Mouse (Mus musculus) heart, postnatal 14 days (tissue): ENCODE measurements around the gene Olfr12. TPM values are rescaled to one million over a fixed set of nuclear protein-coding genes. Genes with fewer than 3 reads are reported as not detected.
A peak's percentile ranks its signal among the peaks of the same experiment; 100 is the strongest.

ENCODE experiments used
- DNase-seq, 2 experiments: peaks; one replicate each; pipeline ENCODE4 v3.0.0; 2021 to 2022
- intact Hi-C: fragments of 180-260 bp; cut with DNase I; formaldehyde crosslinking; loops from one replicate; pipeline ENCODE4 v1.15.1; 2025
- long read RNA-seq, 2 experiments: library from polyadenylated mRNA; stranded (forward); transcript quantifications; one replicate each; pipeline ENCODE4 v2.0.0; 2021
- total RNA-seq, 2 experiments: library from RNA; stranded (reverse); gene quantifications; 2 replicates each; pipeline ENCODE4 v1.2.3; 2021

Gene Olfr12
- total RNA-seq, result not detected
- long read RNA-seq, experiment 1, result 0 reads
- long read RNA-seq, experiment 2, result 0 reads

GRCm38 (mm10) chr1:92617488-92617887 lies at the start of gene Olfr12:
Gene Olfr12, plus strand, starts transcription at chr1:92617788.
- intact Hi-C loops, result loop anchor here (10.0 kb wide), 1 partner anchor 1043 kb away; no protein-coding TSS in a partner anchor
- no peak for DNase-seq

GRCm38 (mm10) chr1:92571022-92571421 lies 46.6 kb upstream of the Olfr12 start, which contains the start of gene Olfr1413:
Gene Olfr1413, plus strand, starts transcription at chr1:92571322.
- intact Hi-C loops, result no loop called here
- no peak for DNase-seq

- no peak for DNase-seq
- intact Hi-C loops, result no loop called here
Observed at GRCm38 (mm10) chr1:92585479-92585878, 32.1 kb upstream of the Olfr12 start, which contains the start of gene Olfr1412. Gene Olfr1412, plus strand, starts transcription at chr1:92585779.

- DNase-seq, result no peak
- intact Hi-C loops, result no loop called here
Observed at GRCm38 (mm10) chr1:92594111-92594510, 23.5 kb upstream of the Olfr12 start, which contains the start of gene Olfr1411. Gene Olfr1411, plus strand, starts transcription at chr1:92594411.

- no peak for DNase-seq
- intact Hi-C loops, result no loop called here
Observed at GRCm38 (mm10) chr1:92596019-92596418, 21.6 kb upstream of the Olfr12 start.

- intact Hi-C loops, result no loop called here
- no peak for DNase-seq
Observed at GRCm38 (mm10) chr1:92605482-92605881, 12.1 kb upstream of the Olfr12 start, which contains the start of gene Olfr1410. Gene Olfr1410, plus strand, starts transcription at chr1:92605782.

- no peak for DNase-seq
- intact Hi-C loops, result no loop called here
Observed at GRCm38 (mm10) chr1:92607711-92608110, 9.9 kb upstream of the Olfr12 start.

- intact Hi-C loops, result loop anchor here (1.0 to 10.0 kb wide), 4 partner anchors 90 to 1089 kb away; no protein-coding TSS in a partner anchor
- peak; percentile 40 to 69 for DNase-seq
Observed at GRCm38 (mm10) chr1:92611008-92611407, 6.6 kb upstream of the Olfr12 start.

GRCm38 (mm10) chr1:92613175-92613574 lies 4.4 kb upstream of the Olfr12 start:
- no peak for DNase-seq
- intact Hi-C loops, result loop anchor here (5.0 to 10.0 kb wide), 3 partner anchors 651 to 1091 kb away; no protein-coding TSS in a partner anchor

GRCm38 (mm10) chr1:92614516-92614915 lies 3.1 kb upstream of the Olfr12 start:
- intact Hi-C loops, result loop anchor here (1.0 to 10.0 kb wide), 4 partner anchors 33 to 1092 kb away; no protein-coding TSS in a partner anchor
- DNase-seq, result no peak

- intact Hi-C loops, result loop anchor here (10.0 kb wide), 1 partner anchor 1041 kb away; no protein-coding TSS in a partner anchor
- no peak for DNase-seq
Observed at GRCm38 (mm10) chr1:92616046-92616445, 1.5 kb upstream of the Olfr12 start.

- intact Hi-C loops, result loop anchor here (10.0 kb wide), 1 partner anchor 1044 kb away; no protein-coding TSS in a partner anchor
- no peak for DNase-seq
Observed at GRCm38 (mm10) chr1:92618360-92618759, 772 bp downstream of the Olfr12 start.

- intact Hi-C loops, result no loop called here
- no peak for DNase-seq
Observed at GRCm38 (mm10) chr1:92628227-92628626, 10.6 kb downstream of the Olfr12 start.

GRCm38 (mm10) chr1:92632196-92632595 lies 14.6 kb downstream of the Olfr12 start:
- no peak for DNase-seq
- intact Hi-C loops, result no loop called here

GRCm38 (mm10) chr1:92632948-92633347 lies 15.4 kb downstream of the Olfr12 start:
- intact Hi-C loops, result no loop called here
- DNase-seq, result no peak

GRCm38 (mm10) chr1:92633726-92634125 lies 16.1 kb downstream of the Olfr12 start:
- intact Hi-C loops, result no loop called here
- no peak for DNase-seq

- intact Hi-C loops, result no loop called here
- DNase-seq, result no peak
Observed at GRCm38 (mm10) chr1:92634569-92634968, 17.0 kb downstream of the Olfr12 start.

- intact Hi-C loops, result no loop called here
- no peak for DNase-seq
Observed at GRCm38 (mm10) chr1:92634976-92635599, 17.5 kb downstream of the Olfr12 start.

GRCm38 (mm10) chr1:92636015-92636414 lies 18.4 kb downstream of the Olfr12 start:
- no peak for DNase-seq
- intact Hi-C loops, result no loop called here

- DNase-seq, result no peak
- intact Hi-C loops, result no loop called here
Observed at GRCm38 (mm10) chr1:92636676-92637075, 19.1 kb downstream of the Olfr12 start.

- DNase-seq, result no peak
- intact Hi-C loops, result no loop called here
Observed at GRCm38 (mm10) chr1:92637501-92638172, 20.0 kb downstream of the Olfr12 start.
